Mouse (Mus musculus): ENCODE measurements around the gene Gpc1. TPM values are rescaled to one million over a fixed set of nuclear protein-coding genes. Genes with fewer than 3 reads are reported as not detected.

Gene Gpc1
- polyA plus RNA-seq, 1 experiment from 2014 or later, result 38.7 TPM

GRCm38 (mm10) chr1:92905703-92906310, 74.4 kb downstream of the Gpc1 start:
- ATAC-seq (replicated peaks; ENCODE audit: low FRiP score, low read depth), result no peak

GRCm38 (mm10) chr1:92906779-92907631, 75.6 kb downstream of the Gpc1 start, which contains the start of gene Dusp28:
Gene Dusp28 (plus strand): TSS chr1:92906981.
- H3K4me3 ChIP-seq (replicated peaks; ENCODE audit: low read depth, low read length), result peak within 1 kb of the TSS; percentile 80
- H3K4me2 ChIP-seq (ENCODE audit: low read length), result peak within 1 kb of the TSS; percentile 89
- WGBS, result under 1% methylated on average over 79 of the region's 81 CpGs
- peak within 1 kb of the TSS; percentile 95 for H3K27ac ChIP-seq
- ATAC-seq (replicated peaks; ENCODE audit: low FRiP score, low read depth) (peak; percentile 90), DNase-seq (ENCODE audit: low spot score) (peak; percentile 94)
- peak within 1 kb of the TSS; percentile 69 for H3K9ac ChIP-seq (ENCODE audit: low read depth, low read length)
- H3K36me3 ChIP-seq (ENCODE audit: insufficient read depth, low read length), result no peaks in the 10 kb centered on the region
- peaks cover 20% of the 10 kb centered on the region for H3K4me1 ChIP-seq (replicated peaks; ENCODE audit: insufficient read depth, low read length)
- no peaks in the 10 kb centered on the region for H3K9me3 ChIP-seq (replicated peaks; ENCODE audit: low read length)
- TF ChIP-seq CTCF (IDR thresholded peaks at IDR 0.05; ENCODE audit: low read depth), result peak; percentile 71
- H3K27me3 ChIP-seq (ENCODE audit: insufficient read depth, low read length), result no peaks in the 10 kb centered on the region

More at GRCm38 (mm10) chr1:92905703-92906310, 74.4 kb downstream of the Gpc1 start:
- Histone ChIP-seq H3K27ac (no peak overlapping the region), H3K36me3 (ENCODE audit: insufficient read depth, low read length) (no peaks in the 10 kb centered on the region), H3K4me1 (replicated peaks; ENCODE audit: insufficient read depth, low read length) (peaks cover 16% of the 10 kb centered on the region; the same call in 1 of the 2 replicates), H3K9ac (ENCODE audit: low read depth, low read length) (no peak overlapping the region), H3K4me3 (replicated peaks; ENCODE audit: low read depth, low read length) (no peak overlapping the region), H3K27me3 (ENCODE audit: insufficient read depth, low read length) (no peaks in the 10 kb centered on the region), H3K9me3 (replicated peaks; ENCODE audit: low read length) (no peaks in the 10 kb centered on the region), H3K4me2 (ENCODE audit: low read length) (no peak overlapping the region)
- no peak for TF ChIP-seq CTCF (IDR thresholded peaks at IDR 0.05; ENCODE audit: low read depth)
- no peak for DNase-seq (ENCODE audit: low spot score)
- WGBS, result 90% methylated on average over 2 of the region's 2 CpGs

- Histone ChIP-seq H3K27me3 (ENCODE audit: insufficient read depth, low read length) (no peaks in the 10 kb centered on the region), H3K9me3 (replicated peaks; ENCODE audit: low read length) (no peaks in the 10 kb centered on the region), H3K9ac (ENCODE audit: low read depth, low read length) (peak overlapping the region; percentile 69; the same call in 1 of the 2 replicates), H3K36me3 (ENCODE audit: insufficient read depth, low read length) (no peaks in the 10 kb centered on the region), H3K4me1 (replicated peaks; ENCODE audit: insufficient read depth, low read length) (peaks cover 21% of the 10 kb centered on the region), H3K27ac (peak overlapping the region; percentile 95), H3K4me3 (replicated peaks; ENCODE audit: low read depth, low read length) (peak overlapping the region; percentile 80), H3K4me2 (ENCODE audit: low read length) (peak overlapping the region; percentile 89)
- TF ChIP-seq CTCF (IDR thresholded peaks at IDR 0.05; ENCODE audit: low read depth), result no peak
- 43% methylated on average over 20 of the region's 20 CpGs for WGBS
- ATAC-seq (replicated peaks; ENCODE audit: low FRiP score, low read depth), result no peak
- DNase-seq (ENCODE audit: low spot score), result no peak
These were observed 76.4 kb downstream of the Gpc1 start for GRCm38 (mm10) chr1:92907632-92908360.

GRCm38 (mm10) chr1:92908664-92909063, 77.2 kb downstream of the Gpc1 start:
- Histone ChIP-seq H3K36me3 (ENCODE audit: insufficient read depth, low read length) (no peaks in the 10 kb centered on the region), H3K9ac (ENCODE audit: low read depth, low read length) (no peak overlapping the region), H3K27ac (no peak overlapping the region), H3K27me3 (ENCODE audit: insufficient read depth, low read length) (no peaks in the 10 kb centered on the region), H3K4me1 (replicated peaks; ENCODE audit: insufficient read depth, low read length) (peaks cover 21% of the 10 kb centered on the region), H3K4me3 (replicated peaks; ENCODE audit: low read depth, low read length) (no peak overlapping the region), H3K9me3 (replicated peaks; ENCODE audit: low read length) (no peaks in the 10 kb centered on the region), H3K4me2 (ENCODE audit: low read length) (no peak overlapping the region)
- no peak for TF ChIP-seq CTCF (IDR thresholded peaks at IDR 0.05; ENCODE audit: low read depth)
- ATAC-seq (replicated peaks; ENCODE audit: low FRiP score, low read depth), result no peak
- WGBS, result 95% methylated on average over 3 of the region's 3 CpGs
- no peak for DNase-seq (ENCODE audit: low spot score)

GRCm38 (mm10) chr1:92909068-92909467, 77.6 kb downstream of the Gpc1 start:
- no peaks in the 10 kb centered on the region for H3K36me3 ChIP-seq (ENCODE audit: insufficient read depth, low read length)
- TF ChIP-seq CTCF (IDR thresholded peaks at IDR 0.05; ENCODE audit: low read depth), result peak; percentile 54; the same call in 1 of the 2 replicates
- no peak overlapping the region for H3K9ac ChIP-seq (ENCODE audit: low read depth, low read length)
- no peak overlapping the region for H3K4me3 ChIP-seq (replicated peaks; ENCODE audit: low read depth, low read length)
- H3K9me3 ChIP-seq (replicated peaks; ENCODE audit: low read length), result no peaks in the 10 kb centered on the region
- H3K4me1 ChIP-seq (replicated peaks; ENCODE audit: insufficient read depth, low read length), result peaks cover 21% of the 10 kb centered on the region
- no peak for ATAC-seq (replicated peaks; ENCODE audit: low FRiP score, low read depth)
- no peaks in the 10 kb centered on the region for H3K27me3 ChIP-seq (ENCODE audit: insufficient read depth, low read length)
- peak; percentile 53 for DNase-seq (ENCODE audit: low spot score)
- no peak overlapping the region for H3K4me2 ChIP-seq (ENCODE audit: low read length)
- H3K27ac ChIP-seq, result no peak overlapping the region
- WGBS, result 62% methylated on average over 4 of the region's 4 CpGs

MicroRNAs encoded within 50 kb of the gene (microRNA counts, 519-probe panel; counts per million panel counts)
- 4,647 counts per million, percentile 79 among the panel's probes with 10 or more counts for microRNA mmu-miR-149

Small RNA genes lying within 50 kb of the gene (microRNA-seq; reads per million reads assigned to microRNA genes)
- 1,569 reads per million, percentile 80 among the genes with 10 or more reads in this experiment for gene Mir149

Other genes with a start within 250 kb of the Gpc1 start
- gene Olfr1412, start 245.9 kb upstream of the Gpc1 start, polyA plus RNA-seq (2015; fragmentation: Nextera tagmentation; extraction: Ambion mirVana), result not detected in 2 replicates
- gene Olfr1411, start 237.2 kb upstream of the Gpc1 start, polyA plus RNA-seq (2015; fragmentation: Nextera tagmentation; extraction: Ambion mirVana), result not detected in 2 replicates
- not detected in 2 replicates for gene Olfr1410, start 225.9 kb upstream of the Gpc1 start, polyA plus RNA-seq (2015; fragmentation: Nextera tagmentation; extraction: Ambion mirVana)
- not detected in 2 replicates for gene Olfr12, start 213.9 kb upstream of the Gpc1 start, polyA plus RNA-seq (2015; fragmentation: Nextera tagmentation; extraction: Ambion mirVana)
- 467 and 534 TPM in 2 replicates for gene Cops9, start 189.7 kb upstream of the Gpc1 start, polyA plus RNA-seq (2015; fragmentation: Nextera tagmentation; extraction: Ambion mirVana)
- gene Otos, start 182.8 kb upstream of the Gpc1 start, polyA plus RNA-seq (2015; fragmentation: Nextera tagmentation; extraction: Ambion mirVana), result 1.0 and 1.3 TPM in 2 replicates
- 0.14 and 0.43 TPM in 2 replicates for gene Ankmy1, start 71.3 kb downstream of the Gpc1 start, polyA plus RNA-seq (2015; fragmentation: Nextera tagmentation; extraction: Ambion mirVana)
- gene Dusp28, start 75.3 kb downstream of the Gpc1 start, polyA plus RNA-seq (2015; fragmentation: Nextera tagmentation; extraction: Ambion mirVana), result 20.4 and 22.3 TPM in 2 replicates
- 39.3 and 39.4 TPM in 2 replicates for gene Rnpepl1, start 79.1 kb downstream of the Gpc1 start, polyA plus RNA-seq (2015; fragmentation: Nextera tagmentation; extraction: Ambion mirVana)
- 31.0 and 32.2 TPM in 2 replicates for gene Capn10, start 102.7 kb downstream of the Gpc1 start, polyA plus RNA-seq (2015; fragmentation: Nextera tagmentation; extraction: Ambion mirVana)
- gene Gpr35, start 119.2 kb downstream of the Gpc1 start, polyA plus RNA-seq (2015; fragmentation: Nextera tagmentation; extraction: Ambion mirVana), result 0.19 and 0.42 TPM in 2 replicates
- gene Aqp12, start 174.7 kb downstream of the Gpc1 start, polyA plus RNA-seq (2015; fragmentation: Nextera tagmentation; extraction: Ambion mirVana), result not detected in 2 replicates

Measured in kidney, postnatal 0 days (tissue).